Mouse (Mus musculus): ENCODE data around the gene Wnt3a.
A peak's percentile ranks its signal among the peaks of the same experiment; 100 is the strongest.

Wnt3a gene

DNA sequence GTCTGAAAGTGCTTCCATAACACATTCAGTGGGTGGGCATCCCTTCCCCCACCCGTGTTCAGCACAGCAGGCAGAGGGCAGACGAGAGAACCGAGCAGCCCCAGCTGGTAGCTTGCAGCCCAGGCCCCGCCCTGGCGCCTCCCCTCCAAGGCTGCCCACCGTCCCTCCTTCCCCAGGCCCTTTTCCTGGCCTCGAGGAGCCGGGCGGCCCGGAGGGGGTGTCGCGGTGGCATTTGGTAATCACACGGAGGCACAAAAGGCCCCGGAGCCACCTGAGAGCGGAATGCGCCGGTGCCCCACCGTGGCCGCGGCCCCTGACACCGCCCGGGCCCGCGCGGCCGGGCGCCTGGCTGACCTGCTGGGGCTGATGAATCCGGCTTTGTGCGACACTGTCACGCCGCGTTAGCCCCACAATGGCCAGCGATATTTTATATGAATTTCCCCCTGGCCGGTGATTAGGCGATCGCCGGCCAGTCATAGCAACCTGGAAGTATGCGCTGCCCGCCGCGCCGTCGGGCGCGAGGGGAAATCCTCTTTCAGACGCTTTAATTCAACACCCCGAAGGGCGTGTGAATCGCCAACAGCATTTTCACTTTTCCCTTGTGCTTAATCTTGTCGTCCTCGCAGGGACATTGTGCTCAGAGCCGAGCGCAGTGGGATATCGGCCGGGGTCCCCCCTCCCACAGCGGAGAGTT lies 26.5 kb downstream of the Wnt3a start:
- DNase-seq (ENCODE audit: extremely low read depth, low read depth) = no peak

DNA sequence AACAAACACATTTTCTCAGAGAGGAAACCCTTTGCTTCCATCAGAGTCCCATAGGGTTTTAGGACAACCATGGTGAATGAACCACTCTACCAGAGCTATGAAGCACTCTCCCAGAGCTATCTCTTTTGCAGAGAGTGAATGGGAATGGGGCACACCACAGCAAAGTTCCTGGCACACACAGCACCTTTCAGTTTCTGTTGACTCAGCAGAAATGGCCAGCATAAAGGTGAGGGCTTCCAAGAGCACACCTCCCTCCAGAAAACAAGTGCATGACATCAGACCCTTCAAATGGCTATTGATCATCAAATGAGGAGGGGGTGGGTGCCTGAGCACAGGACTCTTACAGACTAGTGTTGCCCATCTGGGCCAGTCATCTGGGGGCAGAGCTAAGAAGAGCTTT lies 28.2 kb downstream of the Wnt3a start:
- DNase-seq (ENCODE audit: extremely low read depth, low read depth) = no peak

DNA sequence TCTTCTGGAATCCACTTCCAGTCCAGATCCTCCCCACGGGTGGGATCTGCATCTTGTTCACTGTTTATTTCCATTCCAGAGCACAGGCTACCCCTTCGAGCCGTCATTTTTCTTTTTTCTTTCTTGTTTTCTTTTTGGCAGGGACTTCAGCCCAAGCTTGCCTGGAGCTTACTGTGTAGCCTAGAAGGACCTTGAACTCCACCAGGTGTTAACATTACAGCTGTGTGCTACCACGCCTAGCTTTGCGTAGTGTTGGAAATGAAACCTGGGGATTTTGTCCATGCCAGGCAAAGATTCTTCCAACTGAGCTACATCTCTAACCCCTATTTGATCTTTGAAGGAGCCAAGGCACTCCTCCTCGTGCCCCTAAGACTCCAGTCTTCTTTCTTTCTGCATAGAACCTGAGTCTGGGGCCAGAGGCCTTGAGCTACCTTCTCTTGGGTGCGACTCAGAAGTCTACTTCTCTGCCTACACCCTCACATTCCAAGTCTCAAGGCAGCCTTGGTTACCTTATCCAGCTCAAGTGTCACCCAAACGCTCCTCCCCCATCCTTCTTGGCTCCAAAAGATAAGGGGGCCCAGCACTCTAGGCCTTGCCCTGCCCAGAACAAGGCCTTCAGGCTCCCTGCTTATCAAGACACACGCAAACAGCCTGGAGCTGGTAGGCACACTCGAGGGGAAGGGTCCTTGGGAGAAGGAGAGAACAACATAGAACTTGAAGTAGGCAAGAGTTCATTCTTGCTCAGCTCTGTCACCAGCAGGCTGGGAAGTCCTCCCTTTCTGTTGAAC lies 29.7 kb downstream of the Wnt3a start:
- peak; percentile 90 for DNase-seq (ENCODE audit: extremely low read depth, low read depth)

DNA sequence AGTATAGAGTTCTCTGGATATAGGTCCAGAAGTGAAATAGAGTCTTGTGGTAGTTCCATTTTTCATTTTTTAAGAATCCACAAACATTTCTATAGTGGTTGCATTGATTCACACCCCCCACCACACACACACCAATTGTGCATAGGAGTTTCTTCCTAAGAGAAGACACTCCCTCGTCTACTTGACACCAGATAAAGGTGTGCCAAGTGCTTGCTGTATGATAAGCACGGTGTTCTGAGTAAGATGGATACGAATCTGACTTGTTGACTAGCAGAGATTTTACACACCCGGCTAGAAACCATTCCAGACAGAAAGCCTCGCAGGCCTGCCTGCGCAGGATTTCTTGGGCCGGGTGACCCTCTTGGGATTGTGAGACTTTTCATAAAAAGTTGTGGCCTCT lies 30.9 kb downstream of the Wnt3a start:
- DNase-seq (ENCODE audit: extremely low read depth, low read depth) = no peak

DNA sequence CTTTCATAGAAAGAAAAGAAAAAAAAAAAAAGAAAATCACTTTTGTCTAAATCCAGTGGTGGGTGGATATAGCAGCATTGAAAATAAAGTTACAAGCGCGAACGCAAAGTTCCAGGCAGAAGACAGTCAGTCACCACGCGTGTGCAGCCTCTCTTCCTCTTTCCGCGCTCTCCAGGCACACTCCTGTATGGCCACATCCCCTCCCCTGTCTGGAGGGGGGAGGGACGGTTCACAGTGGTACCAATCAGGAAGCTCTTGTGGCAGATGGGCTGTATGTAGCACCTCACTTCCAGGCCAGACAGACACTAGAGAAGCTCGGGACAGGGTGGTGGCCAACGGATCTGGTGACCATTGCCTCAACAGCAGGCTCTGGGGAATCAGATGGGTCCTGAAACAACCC lies 42.5 kb downstream of the Wnt3a start:
- no peak for DNase-seq (ENCODE audit: extremely low read depth, low read depth)

DNA sequence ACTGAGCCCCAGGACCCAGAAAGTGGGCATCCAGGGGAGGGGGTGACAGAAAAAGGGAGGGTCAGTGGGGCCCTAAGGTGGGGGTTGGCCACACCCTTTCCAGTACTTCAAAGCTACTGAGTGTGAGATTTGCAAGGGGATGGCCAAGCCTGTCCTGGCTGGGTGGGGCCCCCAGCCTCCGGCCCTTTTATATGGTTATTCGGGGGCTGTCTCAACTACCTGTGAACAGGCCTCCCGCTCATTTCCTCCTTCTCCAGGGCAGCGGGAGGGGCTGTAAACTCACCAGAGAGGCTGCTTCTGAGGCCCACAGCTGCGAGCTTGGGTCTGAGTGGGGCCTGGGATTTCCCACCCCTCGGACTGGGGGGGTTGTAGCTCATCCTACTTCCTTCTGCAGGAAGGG lies 46.7 kb downstream of the Wnt3a start:
- no peak for DNase-seq (ENCODE audit: extremely low read depth, low read depth)

DNA sequence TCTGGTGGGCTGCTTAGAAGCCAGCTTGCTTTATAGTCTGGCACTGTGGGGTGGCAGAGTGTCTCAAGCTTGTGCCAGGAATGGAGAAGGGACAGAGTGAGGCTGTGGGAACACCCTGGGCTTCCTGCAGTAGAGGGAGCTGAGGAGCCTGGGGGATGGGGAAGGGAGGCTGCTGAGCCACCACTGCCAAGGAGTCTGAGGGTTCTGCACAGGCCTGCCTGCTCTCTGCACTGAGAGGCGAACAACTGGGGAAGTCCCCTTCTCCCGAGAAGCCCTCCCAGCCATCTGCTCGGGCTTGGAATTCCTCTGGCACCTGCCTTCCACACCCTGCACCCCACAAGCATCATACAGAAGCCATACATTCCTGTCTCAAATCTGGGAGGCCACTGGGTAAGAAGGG lies 48.7 kb downstream of the Wnt3a start:
- no peak for DNase-seq (ENCODE audit: extremely low read depth, low read depth)

DNA sequence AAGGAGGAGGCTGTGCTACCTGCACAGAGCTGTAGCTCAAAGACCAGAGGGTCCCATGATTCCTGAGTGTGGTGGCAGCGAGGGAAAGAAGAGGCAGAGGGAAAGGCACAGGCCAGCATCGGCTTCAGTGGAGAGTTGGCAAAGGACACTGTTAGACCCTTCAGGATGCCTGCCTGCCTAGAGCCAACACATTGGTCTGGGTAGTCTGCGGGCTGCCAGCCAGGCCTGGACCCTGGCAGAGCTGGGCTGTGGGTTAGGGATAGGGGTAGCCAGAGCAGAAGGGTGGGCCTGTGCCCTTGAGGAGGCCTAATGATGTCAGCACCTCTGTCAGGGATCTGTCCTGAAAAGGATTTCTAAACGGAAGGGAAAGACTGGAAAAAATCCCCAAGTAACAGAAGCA lies 50.8 kb downstream of the Wnt3a start:
- DNase-seq (ENCODE audit: extremely low read depth, low read depth) = no peak

DNA sequence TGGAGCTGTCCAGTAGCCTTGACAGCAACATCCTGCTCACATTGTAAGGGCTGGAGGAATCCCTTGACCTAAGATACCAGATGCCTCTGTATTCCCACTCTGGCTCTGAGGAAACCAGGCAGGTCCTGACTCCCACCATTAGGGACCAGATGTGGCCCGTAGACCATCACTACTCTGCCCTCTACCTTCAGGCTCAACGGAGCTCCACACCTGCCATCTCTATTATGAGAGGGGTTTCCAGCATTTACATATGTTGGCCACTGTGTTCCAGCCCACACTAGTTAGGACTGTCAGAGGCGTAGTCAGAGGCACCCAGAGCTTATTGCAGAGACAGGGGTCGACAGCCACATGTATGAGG lies 51.1 kb downstream of the Wnt3a start:
- DNase-seq (ENCODE audit: extremely low read depth, low read depth) = no peak

DNA sequence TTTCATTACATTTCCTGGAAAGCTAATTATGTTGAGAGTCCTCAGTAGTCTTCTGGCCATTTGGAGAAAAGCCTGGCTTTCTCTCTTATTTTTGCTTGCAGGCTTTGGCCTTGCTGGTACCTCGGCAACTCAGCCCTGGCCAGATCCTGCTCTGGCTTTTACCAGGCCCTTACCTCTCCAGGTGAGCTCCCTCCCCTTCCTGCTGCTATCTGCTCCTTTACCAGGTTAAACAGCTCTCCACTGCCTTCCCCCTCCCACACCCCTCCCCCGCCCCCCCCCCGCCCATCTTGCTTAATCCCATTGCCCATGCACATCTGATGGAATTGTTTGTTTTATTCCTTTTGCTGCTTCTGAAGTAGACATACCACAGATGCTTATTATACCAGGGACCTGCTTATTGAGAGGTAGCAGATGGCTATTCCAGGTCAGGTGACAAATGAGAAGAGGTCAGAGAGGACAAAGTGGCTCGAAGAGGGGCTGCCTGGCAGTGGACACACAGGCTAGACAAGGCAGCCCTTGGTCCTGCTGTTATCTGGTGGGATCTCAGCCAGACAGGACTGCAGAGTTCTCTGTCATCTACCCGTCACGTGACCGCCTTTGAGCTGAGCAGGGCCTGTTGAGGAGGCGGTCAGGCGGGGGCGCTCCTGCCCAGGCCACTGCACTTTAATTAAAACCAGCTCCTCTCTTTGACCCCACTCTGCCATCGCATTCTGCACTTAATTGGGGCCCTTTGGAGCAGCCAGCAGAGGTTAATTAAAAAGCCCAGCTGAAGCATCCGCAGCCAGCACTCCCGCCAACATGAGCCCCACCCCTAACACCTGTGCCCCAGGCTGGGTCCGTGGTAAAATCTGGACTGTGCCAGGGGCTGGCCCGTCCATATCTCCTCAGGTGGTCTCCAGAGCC lies 51.8 kb downstream of the Wnt3a start:
- DNase-seq (ENCODE audit: extremely low read depth, low read depth) = no peak

DNA sequence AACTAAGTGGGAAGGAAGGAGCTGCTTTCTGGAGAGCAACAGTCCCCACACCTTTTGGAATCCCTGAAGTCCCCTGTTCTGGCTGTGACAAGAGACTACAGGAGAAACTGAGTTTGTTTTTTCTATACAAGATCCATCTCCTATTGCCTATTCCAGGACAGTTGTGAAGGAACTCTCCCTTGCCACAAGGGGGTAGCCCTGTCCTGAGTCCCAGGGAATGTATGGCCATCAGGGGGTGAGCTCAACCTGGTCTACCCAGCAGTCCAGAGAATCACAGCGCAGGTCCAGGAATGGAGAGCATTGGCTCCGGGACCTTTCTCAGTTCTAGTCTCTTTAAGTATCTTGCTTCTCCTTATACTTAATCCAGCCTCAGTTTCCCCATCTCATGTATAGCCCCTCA lies 57.8 kb downstream of the Wnt3a start:
- no peak for DNase-seq (ENCODE audit: extremely low read depth, low read depth)

DNA sequence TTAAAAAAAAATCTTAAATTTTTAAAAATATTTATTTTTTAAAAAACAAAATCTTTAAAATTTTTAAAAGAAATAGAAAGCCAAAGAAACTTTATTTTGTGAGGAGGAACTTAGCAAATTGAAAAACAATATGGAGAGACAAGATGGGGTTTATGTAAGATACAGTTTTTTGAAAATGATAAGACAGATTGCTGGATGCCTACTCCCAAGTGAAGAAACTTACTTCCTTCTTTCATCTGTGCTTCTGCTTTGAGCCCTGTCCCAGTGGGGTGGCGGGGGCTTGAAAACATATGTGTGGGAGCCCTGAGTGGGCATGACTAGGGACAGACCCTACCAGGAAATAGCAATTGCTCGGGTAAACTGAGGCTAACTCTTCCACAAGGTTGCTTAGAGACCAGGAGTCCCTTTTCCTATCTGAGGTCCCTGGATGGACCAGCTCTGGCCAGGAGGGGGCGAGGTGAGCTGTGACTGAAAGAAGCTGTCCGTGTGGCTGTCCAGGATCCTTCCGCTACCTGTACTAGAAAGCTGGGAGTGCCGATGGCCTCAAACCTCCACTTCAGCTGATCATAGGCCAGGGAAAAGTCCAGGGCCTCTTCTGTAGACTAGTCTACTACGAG lies 60.3 kb downstream of the Wnt3a start:
- peak; percentile 62 for DNase-seq (ENCODE audit: extremely low read depth, low read depth)

DNA sequence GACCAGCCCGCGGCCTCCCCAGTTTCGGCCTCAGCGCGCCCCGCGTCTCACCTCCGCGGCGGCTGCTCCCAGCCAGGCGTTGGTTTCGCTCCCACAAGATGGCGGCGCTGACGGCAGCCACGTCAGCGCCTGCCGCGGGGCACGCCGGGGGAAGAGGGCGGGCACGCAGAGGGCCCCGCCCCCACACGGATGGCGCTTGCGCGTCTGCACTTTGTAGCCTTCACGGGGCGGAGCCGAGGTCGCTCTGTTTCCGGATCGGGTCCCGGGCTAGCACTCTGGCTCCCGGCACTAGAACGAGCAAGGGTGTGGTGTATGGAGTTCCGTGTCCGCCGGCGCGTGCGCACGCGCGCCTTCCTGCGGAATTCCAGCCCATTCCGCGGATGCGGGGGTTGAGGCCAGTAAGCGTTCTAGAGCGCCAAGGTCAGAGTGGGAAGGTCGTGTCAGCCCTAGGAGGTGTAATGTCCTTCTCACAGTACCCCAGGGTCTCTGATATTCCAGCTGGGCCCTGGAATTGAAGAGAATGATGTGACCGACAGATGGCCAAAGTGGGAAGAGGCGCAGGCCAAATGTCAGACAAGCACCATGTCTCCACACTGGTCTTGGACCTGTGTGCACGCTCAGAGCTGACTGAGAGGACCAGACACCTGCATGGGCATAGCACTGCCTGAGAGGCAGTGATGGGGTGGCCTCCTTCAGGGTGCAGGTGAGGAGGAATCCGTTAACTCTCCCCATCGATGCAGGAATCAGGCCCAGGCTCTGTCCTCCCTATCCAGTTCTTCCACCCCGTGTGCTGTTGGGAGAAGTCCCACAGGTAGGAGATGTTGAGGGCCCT lies 62.2 kb downstream of the Wnt3a start, which contains the start of gene Arf1:
Gene Arf1 (minus strand): TSS at position 149 of the 832 bp plus-strand sequence.
- peak; percentile 90 for DNase-seq (ENCODE audit: extremely low read depth, low read depth)

DNA sequence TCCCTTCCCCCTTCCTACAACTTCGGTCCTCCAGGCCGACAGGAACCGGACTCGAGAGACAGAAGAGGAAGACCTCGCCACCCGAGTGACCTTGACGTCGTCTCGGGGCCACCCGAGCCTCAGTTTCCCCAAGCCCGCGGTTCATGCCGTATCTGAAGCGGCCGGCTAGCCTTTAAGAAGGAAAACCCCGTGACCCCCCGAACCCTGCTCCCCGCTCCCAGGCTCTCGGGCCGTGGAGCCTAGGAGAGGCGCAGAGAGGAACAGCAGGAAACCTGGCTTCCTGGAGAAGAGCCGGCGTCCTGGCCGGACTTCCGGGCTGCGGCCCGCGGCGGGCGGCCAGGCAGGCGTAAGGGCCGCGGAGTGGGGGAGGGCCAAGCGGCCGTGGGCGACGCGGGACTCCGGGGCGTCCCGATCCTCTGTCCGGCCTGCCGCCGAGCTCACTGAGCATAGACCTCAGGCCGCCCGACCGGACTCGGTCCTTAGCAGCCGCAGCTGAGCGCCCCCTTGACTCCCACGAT lies 62.9 kb downstream of the Wnt3a start:
- DNase-seq (ENCODE audit: extremely low read depth, low read depth) = no peak

DNA sequence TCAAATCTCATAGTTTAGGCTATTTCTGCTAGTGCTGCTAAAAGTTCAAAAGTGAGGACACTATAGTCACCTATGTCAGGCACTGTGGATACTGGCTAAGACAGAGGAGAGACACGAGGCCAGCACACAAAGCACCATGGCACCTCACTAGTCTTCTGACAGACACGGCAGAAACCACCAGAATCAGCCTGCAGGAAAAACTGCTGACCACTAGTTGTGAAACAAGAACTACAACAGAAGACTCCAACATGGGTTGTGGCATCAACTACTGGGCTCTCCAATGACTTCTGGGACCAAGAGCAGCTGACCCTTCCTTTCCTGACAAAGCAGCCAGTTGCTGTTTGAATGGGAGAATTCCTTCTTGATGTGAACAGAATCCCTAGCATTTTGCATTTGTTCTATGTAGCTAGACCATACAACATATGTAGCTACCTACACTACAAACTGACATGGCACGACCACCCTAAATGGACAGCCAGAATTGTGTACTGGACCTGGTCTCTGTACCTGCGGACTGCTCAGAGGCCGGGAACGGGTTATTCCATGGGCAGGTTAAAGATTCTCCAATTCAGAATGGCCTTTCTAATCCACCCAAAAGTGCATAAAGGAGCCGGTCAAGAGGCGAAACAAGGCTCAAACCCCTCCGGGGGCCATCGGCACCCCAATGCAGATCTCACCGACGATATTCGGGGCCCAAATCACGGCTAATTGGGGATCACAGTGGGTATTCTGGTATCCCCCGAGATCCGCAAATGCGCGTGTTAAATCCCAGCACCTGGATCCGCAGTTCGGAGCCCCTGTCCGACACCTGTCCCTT lies 63.6 kb downstream of the Wnt3a start:
- no peak for DNase-seq (ENCODE audit: extremely low read depth, low read depth)

DNA sequence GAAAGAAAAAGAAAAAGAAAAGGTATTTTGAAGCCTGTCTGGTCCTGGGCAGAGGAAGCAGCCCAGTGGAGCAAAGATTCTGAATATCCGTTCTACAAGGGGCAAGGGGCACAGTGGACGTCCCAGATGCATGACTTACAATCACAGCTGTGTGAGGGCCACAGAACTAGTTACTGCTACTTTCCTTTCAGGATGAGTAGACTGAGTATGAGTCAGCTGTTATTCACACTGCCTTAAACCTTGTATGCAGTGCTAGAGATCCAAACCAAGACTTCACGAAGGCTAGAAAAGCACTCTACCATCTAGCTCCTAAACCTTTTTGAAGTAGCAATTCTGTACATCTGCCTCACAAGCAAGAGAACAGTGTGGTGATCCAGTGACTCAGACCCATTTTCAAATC lies 64.3 kb downstream of the Wnt3a start:
- no peak for DNase-seq (ENCODE audit: extremely low read depth, low read depth)

DNA sequence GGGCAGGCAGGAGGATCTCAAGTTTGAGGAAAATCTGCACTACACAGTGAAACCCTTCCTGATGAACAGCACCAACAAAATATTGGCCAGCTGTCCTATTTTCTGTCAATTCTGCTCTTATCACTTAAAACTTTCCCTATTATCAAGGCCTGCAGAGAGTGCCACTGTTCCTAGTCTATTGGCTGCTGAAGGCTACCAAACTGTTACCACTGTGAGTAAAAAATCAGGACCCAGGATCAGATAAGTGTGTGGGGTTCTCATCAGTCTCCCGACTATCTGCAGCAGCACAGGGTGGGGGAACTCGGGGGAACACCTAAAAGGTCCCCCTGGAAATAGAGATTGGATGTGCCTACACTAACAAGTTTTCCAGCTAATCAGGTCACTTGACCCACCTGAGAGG lies 65.4 kb downstream of the Wnt3a start:
- DNase-seq (ENCODE audit: extremely low read depth, low read depth) = no peak

DNA sequence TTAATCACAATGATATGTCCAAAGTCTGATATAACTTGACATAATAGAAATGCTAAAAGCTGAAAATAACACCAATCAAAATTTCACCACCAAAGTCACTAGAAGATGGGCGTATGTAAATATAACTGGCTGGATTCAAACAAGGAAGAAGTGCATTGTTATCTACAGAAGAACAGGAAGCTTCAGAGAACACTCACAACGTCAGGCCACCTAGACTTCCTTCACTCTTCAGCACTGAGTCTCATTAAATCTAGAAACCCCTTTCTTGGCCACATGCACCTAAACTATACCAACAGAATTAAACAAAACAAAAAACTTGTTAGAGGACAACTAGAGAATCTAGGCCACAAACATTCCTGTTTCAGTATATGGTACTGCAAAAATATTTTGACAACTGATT lies 66.1 kb downstream of the Wnt3a start:
- no peak for DNase-seq (ENCODE audit: extremely low read depth, low read depth)

DNA sequence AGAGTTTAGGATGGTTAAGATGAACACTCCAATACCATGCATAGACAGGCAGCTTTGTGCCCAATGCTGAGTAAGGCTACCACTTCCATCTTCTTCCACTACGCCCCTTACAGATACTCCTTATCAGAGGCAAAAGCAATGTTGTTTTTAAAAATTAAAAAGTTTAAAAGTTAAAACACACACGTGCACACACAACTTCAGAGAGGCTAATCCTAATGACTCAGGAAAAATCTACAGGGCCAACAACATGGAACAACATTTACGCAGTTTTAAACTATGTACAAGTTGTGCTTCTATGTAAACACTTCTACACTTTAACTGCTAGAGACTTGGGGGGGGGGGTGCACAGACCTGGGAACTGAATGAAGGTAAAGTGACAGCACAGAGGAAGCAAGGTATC lies 66.5 kb downstream of the Wnt3a start:
- DNase-seq (ENCODE audit: extremely low read depth, low read depth) = no peak

DNA sequence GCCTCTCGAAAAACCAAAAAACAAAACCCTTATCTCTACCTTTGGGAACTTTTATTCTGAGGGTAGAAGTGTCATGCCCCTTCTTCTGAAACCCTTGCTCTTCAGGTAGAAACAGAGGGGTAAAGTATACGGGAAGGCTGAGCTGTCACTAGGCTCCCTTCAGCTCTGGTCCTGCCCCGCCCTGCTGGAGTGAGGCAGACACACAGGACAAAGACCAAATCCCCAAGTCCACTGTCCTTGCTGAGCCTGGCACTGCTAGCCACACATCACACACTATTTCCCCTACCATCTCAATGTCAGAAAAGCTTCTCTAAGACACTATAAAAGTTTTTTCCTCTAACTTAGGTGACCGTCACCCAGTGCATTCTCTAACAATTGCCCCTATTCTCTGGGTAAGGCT lies 68.2 kb downstream of the Wnt3a start:
- no peak for DNase-seq (ENCODE audit: extremely low read depth, low read depth)
